Mouse (Mus musculus): ENCODE data around the gene Wt1. TPM values are rescaled to one million over a fixed set of nuclear protein-coding genes. Genes with fewer than 3 reads are reported as not detected.
A peak's percentile ranks its signal among the peaks of the same experiment; 100 is the strongest.

Wt1 gene
- polyA plus RNA-seq, 1 experiment from 2014 or later, result 124 TPM

- no peak overlapping the region for H3K4me3 ChIP-seq (ENCODE audit: low read length)
- no peaks in the 10 kb centered on the region for H3K9me3 ChIP-seq (ENCODE audit: low read length)
- H3K4me2 ChIP-seq (replicated peaks; ENCODE audit: low read depth, low read length), result no peak overlapping the region
- 75% methylated on average over 3 of the region's 3 CpGs for WGBS
- no peak overlapping the region for H3K27ac ChIP-seq (ENCODE audit: low read length)
- ATAC-seq (ENCODE audit: low FRiP score, low TSS enrichment), result no peak
- H3K27me3 ChIP-seq (ENCODE audit: insufficient read depth, low read length), result no peaks in the 10 kb centered on the region
- no peak overlapping the region for H3K9ac ChIP-seq (replicated peaks; ENCODE audit: low read length)
- peaks cover 17% of the 10 kb centered on the region for H3K36me3 ChIP-seq (ENCODE audit: insufficient read depth, low read length)
- no peaks in the 10 kb centered on the region for H3K4me1 ChIP-seq (ENCODE audit: insufficient read depth, low read length)
Measured at GRCm38 (mm10) chr2:105168137-105168536, 41.8 kb downstream of the Wt1 start.

GRCm38 (mm10) chr2:105174254-105174653 lies 47.9 kb downstream of the Wt1 start:
- Histone ChIP-seq H3K9me3 (ENCODE audit: low read length) (no peaks in the 10 kb centered on the region), H3K27ac (ENCODE audit: low read length) (no peak overlapping the region), H3K9ac (replicated peaks; ENCODE audit: low read length) (no peak overlapping the region), H3K27me3 (ENCODE audit: insufficient read depth, low read length) (no peaks in the 10 kb centered on the region), H3K4me2 (replicated peaks; ENCODE audit: low read depth, low read length) (no peak overlapping the region), H3K4me1 (ENCODE audit: insufficient read depth, low read length) (no peaks in the 10 kb centered on the region), H3K36me3 (ENCODE audit: insufficient read depth, low read length) (peaks cover 22% of the 10 kb centered on the region), H3K4me3 (ENCODE audit: low read length) (no peak overlapping the region)
- no peak for ATAC-seq (ENCODE audit: low FRiP score, low TSS enrichment)
- WGBS, result 86% methylated on average over 2 of the region's 2 CpGs

DNA sequence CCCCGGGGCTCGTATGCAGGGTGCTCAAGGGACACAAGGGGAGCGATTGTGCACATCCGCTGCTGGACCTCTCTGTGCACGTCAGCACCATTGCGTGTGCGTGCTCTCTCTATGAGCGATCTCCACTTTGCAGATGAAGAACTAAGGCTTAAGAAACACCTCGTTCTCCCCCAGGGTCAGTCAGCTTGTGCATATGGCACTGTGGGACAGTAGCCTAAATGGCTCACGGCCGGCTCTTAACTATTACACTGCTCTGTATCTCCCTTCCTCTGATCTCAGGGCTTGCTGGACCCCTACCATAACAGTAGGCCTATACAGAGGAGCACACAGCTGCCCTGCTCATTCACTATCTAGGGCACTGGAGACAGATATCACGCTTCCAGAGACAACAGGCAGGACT lies 52.5 kb downstream of the Wt1 start:
- H3K4me2 ChIP-seq (replicated peaks; ENCODE audit: low read depth, low read length), result no peak overlapping the region
- H3K9ac ChIP-seq (replicated peaks; ENCODE audit: low read length), result no peak overlapping the region
- no peaks in the 10 kb centered on the region for H3K4me1 ChIP-seq (ENCODE audit: insufficient read depth, low read length)
- H3K27me3 ChIP-seq (ENCODE audit: insufficient read depth, low read length), result no peaks in the 10 kb centered on the region
- no peak overlapping the region for H3K27ac ChIP-seq (ENCODE audit: low read length)
- H3K4me3 ChIP-seq (ENCODE audit: low read length), result no peak overlapping the region
- peaks cover 3% of the 10 kb centered on the region; the same call in 1 of the 2 replicates for H3K9me3 ChIP-seq (ENCODE audit: low read length)
- WGBS, result 81% methylated on average over 12 of the region's 12 CpGs
- ATAC-seq (ENCODE audit: low FRiP score, low TSS enrichment), result no peak
- H3K36me3 ChIP-seq (ENCODE audit: insufficient read depth, low read length), result peaks cover 17% of the 10 kb centered on the region

DNA sequence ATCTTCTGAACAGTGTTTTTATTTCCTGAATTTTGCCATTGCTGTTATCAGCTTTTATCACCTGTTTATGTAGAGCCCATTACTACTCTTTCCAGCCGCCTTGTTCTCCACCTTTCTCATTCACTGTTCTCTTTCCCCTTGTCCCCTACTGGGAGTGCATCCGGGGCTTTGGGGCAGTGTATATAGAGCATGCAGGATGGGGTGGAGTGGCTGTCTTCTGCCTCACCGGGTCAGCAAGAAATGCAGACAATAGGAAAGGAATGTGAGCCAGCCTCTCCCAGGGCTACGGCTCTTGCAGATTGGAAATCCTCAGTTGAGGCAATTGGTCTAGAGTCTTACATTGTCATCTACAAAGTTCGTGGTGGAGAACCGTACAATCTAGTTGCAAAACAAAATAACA lies 56.2 kb downstream of the Wt1 start:
- H3K4me3 ChIP-seq (ENCODE audit: low read length), result no peak overlapping the region
- H3K36me3 ChIP-seq (ENCODE audit: insufficient read depth, low read length), result no peaks in the 10 kb centered on the region
- 46% methylated on average over 6 of the region's 6 CpGs for WGBS
- H3K27me3 ChIP-seq (ENCODE audit: insufficient read depth, low read length), result no peaks in the 10 kb centered on the region
- no peak overlapping the region for H3K9ac ChIP-seq (replicated peaks; ENCODE audit: low read length)
- no peak overlapping the region for H3K27ac ChIP-seq (ENCODE audit: low read length)
- no peak overlapping the region for H3K4me2 ChIP-seq (replicated peaks; ENCODE audit: low read depth, low read length)
- no peak for ATAC-seq (ENCODE audit: low FRiP score, low TSS enrichment)
- H3K9me3 ChIP-seq (ENCODE audit: low read length), result peaks cover 3% of the 10 kb centered on the region; the same call in 1 of the 2 replicates
- H3K4me1 ChIP-seq (ENCODE audit: insufficient read depth, low read length), result peaks cover 5% of the 10 kb centered on the region; the same call in 1 of the 2 replicates

GRCm38 (mm10) chr2:105185140-105185539 lies 58.8 kb downstream of the Wt1 start:
- H3K27me3 ChIP-seq (ENCODE audit: insufficient read depth, low read length), result no peaks in the 10 kb centered on the region
- no peak for ATAC-seq (ENCODE audit: low FRiP score, low TSS enrichment)
- peaks cover 6% of the 10 kb centered on the region; the same call in 1 of the 2 replicates for H3K4me1 ChIP-seq (ENCODE audit: insufficient read depth, low read length)
- peaks cover under 1% of the 10 kb centered on the region; the same call in 1 of the 2 replicates for H3K9me3 ChIP-seq (ENCODE audit: low read length)
- no peak overlapping the region for H3K9ac ChIP-seq (replicated peaks; ENCODE audit: low read length)
- H3K27ac ChIP-seq (ENCODE audit: low read length), result no peak overlapping the region
- no peak overlapping the region for H3K4me2 ChIP-seq (replicated peaks; ENCODE audit: low read depth, low read length)
- H3K4me3 ChIP-seq (ENCODE audit: low read length), result no peak overlapping the region
- no peaks in the 10 kb centered on the region for H3K36me3 ChIP-seq (ENCODE audit: insufficient read depth, low read length)
- 90% methylated on average over 3 of the region's 3 CpGs for WGBS

GRCm38 (mm10) chr2:105185768-105186529 lies 59.6 kb downstream of the Wt1 start:
- Histone ChIP-seq H3K4me3 (ENCODE audit: low read length) (no peak overlapping the region), H3K27me3 (ENCODE audit: insufficient read depth, low read length) (no peaks in the 10 kb centered on the region), H3K36me3 (ENCODE audit: insufficient read depth, low read length) (no peaks in the 10 kb centered on the region), H3K4me2 (replicated peaks; ENCODE audit: low read depth, low read length) (no peak overlapping the region), H3K4me1 (ENCODE audit: insufficient read depth, low read length) (peaks cover 6% of the 10 kb centered on the region; the same call in 1 of the 2 replicates), H3K9me3 (ENCODE audit: low read length) (no peaks in the 10 kb centered on the region), H3K9ac (replicated peaks; ENCODE audit: low read length) (no peak overlapping the region), H3K27ac (ENCODE audit: low read length) (no peak overlapping the region)
- WGBS, result 68% methylated on average over 13 of the region's 13 CpGs
- no peak for ATAC-seq (ENCODE audit: low FRiP score, low TSS enrichment)

- Histone ChIP-seq H3K4me2 (replicated peaks; ENCODE audit: low read depth, low read length) (no peak overlapping the region), H3K9ac (replicated peaks; ENCODE audit: low read length) (no peak overlapping the region), H3K27ac (ENCODE audit: low read length) (no peak overlapping the region), H3K4me1 (ENCODE audit: insufficient read depth, low read length) (peaks cover 6% of the 10 kb centered on the region; the same call in 1 of the 2 replicates), H3K9me3 (ENCODE audit: low read length) (no peaks in the 10 kb centered on the region), H3K27me3 (ENCODE audit: insufficient read depth, low read length) (no peaks in the 10 kb centered on the region), H3K36me3 (ENCODE audit: insufficient read depth, low read length) (no peaks in the 10 kb centered on the region), H3K4me3 (ENCODE audit: low read length) (no peak overlapping the region)
- 66% methylated on average over 5 of the region's 5 CpGs for WGBS
- ATAC-seq (ENCODE audit: low FRiP score, low TSS enrichment), result no peak
Measured at GRCm38 (mm10) chr2:105186591-105186990, 60.3 kb downstream of the Wt1 start.

- ATAC-seq (ENCODE audit: low FRiP score, low TSS enrichment), result no peak
- Histone ChIP-seq H3K4me3 (ENCODE audit: low read length) (no peak overlapping the region), H3K9ac (replicated peaks; ENCODE audit: low read length) (no peak overlapping the region), H3K4me1 (ENCODE audit: insufficient read depth, low read length) (peaks cover 6% of the 10 kb centered on the region; the same call in 1 of the 2 replicates), H3K27ac (ENCODE audit: low read length) (no peak overlapping the region), H3K4me2 (replicated peaks; ENCODE audit: low read depth, low read length) (no peak overlapping the region), H3K9me3 (ENCODE audit: low read length) (no peaks in the 10 kb centered on the region), H3K36me3 (ENCODE audit: insufficient read depth, low read length) (no peaks in the 10 kb centered on the region), H3K27me3 (ENCODE audit: insufficient read depth, low read length) (no peaks in the 10 kb centered on the region)
- WGBS, result 78% methylated on average over 10 of the region's 10 CpGs
Measured at GRCm38 (mm10) chr2:105188182-105188581, 61.9 kb downstream of the Wt1 start.

DNA sequence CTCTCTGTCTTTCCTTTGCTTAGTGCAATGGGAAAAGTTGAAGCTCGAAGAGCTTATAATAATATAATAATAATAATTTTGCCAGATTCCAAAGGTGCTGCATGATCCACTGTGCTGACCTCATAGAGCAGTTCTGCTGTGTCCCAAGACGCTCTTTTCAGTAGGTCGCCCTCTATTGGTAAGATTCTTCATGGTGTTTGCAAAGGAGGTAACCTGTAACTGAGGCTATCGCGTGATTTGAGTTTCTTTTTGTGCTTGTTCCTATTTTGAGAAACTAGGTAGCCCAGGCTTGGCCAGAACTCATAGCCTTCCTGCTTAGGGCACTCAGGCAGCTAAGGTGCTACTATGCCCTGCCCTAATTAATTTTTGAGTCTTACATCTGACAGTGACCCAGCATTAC lies 63.0 kb downstream of the Wt1 start:
- no peaks in the 10 kb centered on the region for H3K9me3 ChIP-seq (ENCODE audit: low read length)
- H3K27ac ChIP-seq (ENCODE audit: low read length), result no peak overlapping the region
- no peaks in the 10 kb centered on the region for H3K36me3 ChIP-seq (ENCODE audit: insufficient read depth, low read length)
- no peak for ATAC-seq (ENCODE audit: low FRiP score, low TSS enrichment)
- H3K9ac ChIP-seq (replicated peaks; ENCODE audit: low read length), result no peak overlapping the region
- WGBS, result 33% methylated on average over 5 of the region's 5 CpGs
- peaks cover 6% of the 10 kb centered on the region; the same call in 1 of the 2 replicates for H3K4me1 ChIP-seq (ENCODE audit: insufficient read depth, low read length)
- no peaks in the 10 kb centered on the region for H3K27me3 ChIP-seq (ENCODE audit: insufficient read depth, low read length)
- H3K4me3 ChIP-seq (ENCODE audit: low read length), result no peak overlapping the region
- no peak overlapping the region for H3K4me2 ChIP-seq (replicated peaks; ENCODE audit: low read depth, low read length)

- Histone ChIP-seq H3K27me3 (ENCODE audit: insufficient read depth, low read length) (no peaks in the 10 kb centered on the region), H3K9ac (replicated peaks; ENCODE audit: low read length) (no peak overlapping the region), H3K9me3 (ENCODE audit: low read length) (no peaks in the 10 kb centered on the region), H3K36me3 (ENCODE audit: insufficient read depth, low read length) (no peaks in the 10 kb centered on the region), H3K4me2 (replicated peaks; ENCODE audit: low read depth, low read length) (no peak overlapping the region), H3K27ac (ENCODE audit: low read length) (no peak overlapping the region), H3K4me3 (ENCODE audit: low read length) (no peak overlapping the region), H3K4me1 (ENCODE audit: insufficient read depth, low read length) (peaks cover 7% of the 10 kb centered on the region)
- 11% methylated on average over 8 of the region's 8 CpGs for WGBS
- ATAC-seq (ENCODE audit: low FRiP score, low TSS enrichment), result peak; percentile 63; the same call in 1 of the 2 replicates
Measured at GRCm38 (mm10) chr2:105200152-105200551, 73.8 kb downstream of the Wt1 start.
